Mouse (Mus musculus) limb, embryonic 10.5 days (tissue): ENCODE measurements at regions not wholly inside any gene's neighbourhood (a gene's known extent, or its start where the extent isn't known, plus 50 kb on each side); places are given as distances from the start of the nearest gene placed in this dataset.

Source experiments
- DNase-seq: peaks from one replicate; pipeline ENCODE4 v3.0.0-alpha.2; 2017; ENCODE audit warnings: low spot score
- H3K27ac ChIP-seq: fragments of 300-500 bp; sonication (generic); 2 replicates; pipeline ENCODE4 v1.5.1; 2016; ENCODE audit warnings: mild to moderate bottlenecking
- H3K27me3 ChIP-seq: fragments of 300-500 bp; sonication (generic); 2 replicates; pipeline ENCODE4 v1.6.1; 2016; ENCODE audit warnings: low read depth, mild to moderate bottlenecking; ENCODE audit not compliant: poor library complexity, severe bottlenecking
- H3K36me3 ChIP-seq: fragments of 300-500 bp; sonication (generic); 2 replicates; pipeline ENCODE4 v1.6.1; 2016; ENCODE audit warnings: mild to moderate bottlenecking, moderate library complexity
- H3K4me1 ChIP-seq: fragments of 300-500 bp; sonication (generic); 2 replicates; pipeline ENCODE4 v1.6.1; 2016
- H3K4me3 ChIP-seq: fragments of 300-500 bp; sonication (generic); 2 replicates; pipeline ENCODE4 v1.5.1; 2016; ENCODE audit warnings: mild to moderate bottlenecking, moderate library complexity
- H3K9me3 ChIP-seq: fragments of 300-500 bp; sonication (generic); replicated peaks from 2 replicates; pipeline ENCODE4 v1.6.1; 2016; ENCODE audit warnings: mild to moderate bottlenecking
- WGBS: fragments of 180-500 bp; shearing (Covaris S2); methylation state at CpG from one replicate; pipeline ENCODE4 v1.1.7; 2016; 5-methylcytosine and 5-hydroxymethylcytosine counted together

- H3K27me3 ChIP-seq, result no peaks in the 10 kb centered on the region
- no peak overlapping the region for H3K27ac ChIP-seq
- H3K4me1 ChIP-seq, result no peaks in the 10 kb centered on the region
- WGBS, result 84% methylated on average over 1 of the region's 1 CpGs
- H3K4me3 ChIP-seq, result no peak overlapping the region
- no peaks in the 10 kb centered on the region for H3K36me3 ChIP-seq
- no peaks in the 10 kb centered on the region for H3K9me3 ChIP-seq
- DNase-seq, result no peak
These were observed 206.2 kb upstream of the Impg1 start for GRCm38 (mm10) chr9:80671483-80671882.

- WGBS, result 70% methylated on average over 5 of the region's 5 CpGs
- no peaks in the 10 kb centered on the region for H3K4me1 ChIP-seq
These were observed 203.4 kb upstream of the Impg1 start for GRCm38 (mm10) chr9:80668575-80669248.

GRCm38 (mm10) chr9:80658755-80659154 is 193.5 kb upstream of the Impg1 start:
- no peak overlapping the region for H3K4me3 ChIP-seq
- no peaks in the 10 kb centered on the region for H3K36me3 ChIP-seq

More at GRCm38 (mm10) chr9:80668575-80669248, 203.4 kb upstream of the Impg1 start:
- H3K9me3 ChIP-seq, result no peaks in the 10 kb centered on the region
- H3K36me3 ChIP-seq, result no peaks in the 10 kb centered on the region
- H3K4me3 ChIP-seq, result no peak overlapping the region
- no peak for DNase-seq
- H3K27ac ChIP-seq, result no peak overlapping the region
- no peaks in the 10 kb centered on the region for H3K27me3 ChIP-seq

GRCm38 (mm10) chr9:80615114-80615513 is 149.8 kb upstream of the Impg1 start:
- no peak for DNase-seq
- no peaks in the 10 kb centered on the region for H3K4me1 ChIP-seq
- no peaks in the 10 kb centered on the region for H3K36me3 ChIP-seq
- no peak overlapping the region for H3K27ac ChIP-seq
- H3K4me3 ChIP-seq, result no peak overlapping the region
- no peaks in the 10 kb centered on the region for H3K9me3 ChIP-seq
- WGBS, result 92% methylated on average over 3 of the region's 3 CpGs
- H3K27me3 ChIP-seq, result no peaks in the 10 kb centered on the region

More at GRCm38 (mm10) chr9:80658755-80659154, 193.5 kb upstream of the Impg1 start:
- no peak for DNase-seq
- Histone ChIP-seq H3K9me3 (no peaks in the 10 kb centered on the region), H3K27me3 (no peaks in the 10 kb centered on the region), H3K27ac (no peak overlapping the region), H3K4me1 (no peaks in the 10 kb centered on the region)
- 92% methylated on average over 1 of the region's 1 CpGs for WGBS

GRCm38 (mm10) chr9:80600019-80600418 is 134.7 kb upstream of the Impg1 start:
- no peak for DNase-seq
- Histone ChIP-seq H3K27ac (no peak overlapping the region), H3K4me1 (no peaks in the 10 kb centered on the region), H3K4me3 (no peak overlapping the region), H3K9me3 (no peaks in the 10 kb centered on the region), H3K36me3 (no peaks in the 10 kb centered on the region), H3K27me3 (no peaks in the 10 kb centered on the region)

GRCm38 (mm10) chr9:80565388-80566024 is 100.2 kb upstream of the Impg1 start:
- no peaks in the 10 kb centered on the region for H3K36me3 ChIP-seq
- DNase-seq, result no peak

GRCm38 (mm10) chr9:80563655-80564054 is 98.4 kb upstream of the Impg1 start:
- Histone ChIP-seq H3K27me3 (no peaks in the 10 kb centered on the region), H3K4me1 (no peaks in the 10 kb centered on the region), H3K27ac (no peak overlapping the region), H3K4me3 (no peak overlapping the region), H3K36me3 (no peaks in the 10 kb centered on the region), H3K9me3 (no peaks in the 10 kb centered on the region)
- no peak for DNase-seq
- WGBS, result 95% methylated on average over 2 of the region's 2 CpGs

More at GRCm38 (mm10) chr9:80565388-80566024, 100.2 kb upstream of the Impg1 start:
- H3K4me3 ChIP-seq, result no peak overlapping the region
- 79% methylated on average over 4 of the region's 4 CpGs for WGBS
- H3K9me3 ChIP-seq, result no peaks in the 10 kb centered on the region
- H3K4me1 ChIP-seq, result no peaks in the 10 kb centered on the region
- no peak overlapping the region for H3K27ac ChIP-seq
- H3K27me3 ChIP-seq, result no peaks in the 10 kb centered on the region

- DNase-seq, result no peak
- Histone ChIP-seq H3K27me3 (no peaks in the 10 kb centered on the region), H3K4me3 (no peak overlapping the region), H3K27ac (no peak overlapping the region), H3K4me1 (no peaks in the 10 kb centered on the region), H3K36me3 (no peaks in the 10 kb centered on the region), H3K9me3 (no peaks in the 10 kb centered on the region)
- 83% methylated on average over 1 of the region's 1 CpGs for WGBS
These were observed 90.3 kb upstream of the Impg1 start for GRCm38 (mm10) chr9:80555531-80556067.
